Mouse (Mus musculus): ENCODE measurements around the gene Adcy7. TPM values are rescaled to one million over a fixed set of nuclear protein-coding genes. Genes with fewer than 3 reads are reported as not detected.
A peak's percentile ranks its signal among the peaks of the same experiment; 100 is the strongest.

Gene Adcy7
- polyA plus RNA-seq (2012; rRNA removed), result 3.9 and 5.4 TPM in 2 replicates

GRCm38 (mm10) chr8:88272231-88273050 lies at the start of gene Adcy7:
Adcy7 (plus strand) TSS chr8:88272403.
- Histone ChIP-seq H3K27ac (ENCODE audit: insufficient read depth, low read length) (no peak within 1 kb of the TSS), H3K27me3 (ENCODE audit: control insufficient read depth, insufficient read depth, low read length) (no peaks in the 10 kb centered on the region), H3K4me3 (replicated peaks; ENCODE audit: insufficient read depth, low read depth, low read length) (peak within 1 kb of the TSS; percentile 61), H3K4me1 (ENCODE audit: control insufficient read depth, insufficient read depth, low read length) (no peaks in the 10 kb centered on the region)
- peak; percentile 54 to 71 for DNase-seq
- 4% methylated on average over 64 of the region's 64 CpGs for WGBS
- TF ChIP-seq CTCF (IDR thresholded peaks at IDR 0.05; ENCODE audit: borderline replicate concordance, insufficient read depth, low read depth, low read length) (peak; percentile 41; the same call in 1 of the 2 replicates), POLR2A (IDR thresholded peaks at IDR 0.05; ENCODE audit: borderline replicate concordance, insufficient read depth, low read length) (no peak)

- H3K27ac ChIP-seq (ENCODE audit: insufficient read depth, low read length), result no peak overlapping the region; the same call in 1 of the 2 replicates
- no peak overlapping the region for H3K4me3 ChIP-seq (replicated peaks; ENCODE audit: insufficient read depth, low read depth, low read length)
- 38% methylated on average over 5 of the region's 5 CpGs for WGBS
- DNase-seq, result no peak
- no peaks in the 10 kb centered on the region for H3K27me3 ChIP-seq (ENCODE audit: control insufficient read depth, insufficient read depth, low read length)
- H3K4me1 ChIP-seq (ENCODE audit: control insufficient read depth, insufficient read depth, low read length), result peaks cover 15% of the 10 kb centered on the region
- TF ChIP-seq POLR2A (IDR thresholded peaks at IDR 0.05; ENCODE audit: borderline replicate concordance, insufficient read depth, low read length) (no peak), CTCF (IDR thresholded peaks at IDR 0.05; ENCODE audit: borderline replicate concordance, insufficient read depth, low read depth, low read length) (no peak)
Measured at GRCm38 (mm10) chr8:88225358-88225757, 46.8 kb upstream of the Adcy7 start.

DNA sequence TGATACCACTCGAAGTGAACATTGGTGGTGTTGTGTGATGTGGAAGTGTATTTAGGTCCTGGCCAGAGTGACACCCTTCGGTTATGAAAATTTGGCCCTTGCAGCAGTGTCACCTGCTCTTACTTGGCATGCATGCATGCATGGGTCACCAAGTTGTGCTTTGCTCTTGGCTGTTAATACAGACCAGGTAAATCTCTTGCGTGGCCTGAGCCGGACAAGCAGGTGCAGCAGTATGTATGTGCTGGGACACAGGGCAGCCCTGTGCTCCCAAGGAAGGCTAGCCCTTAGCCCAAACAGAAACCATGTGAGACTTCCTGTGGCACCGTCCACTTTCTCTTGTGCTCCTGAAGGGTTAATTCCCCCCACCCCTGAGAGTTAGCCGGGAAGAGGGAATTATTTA lies 44.4 kb upstream of the Adcy7 start:
- 22% methylated on average over 6 of the region's 6 CpGs for WGBS
- DNase-seq, result peak in 1 of 2 experiments; percentile 24
- TF ChIP-seq POLR2A (IDR thresholded peaks at IDR 0.05; ENCODE audit: borderline replicate concordance, insufficient read depth, low read length) (no peak), CTCF (IDR thresholded peaks at IDR 0.05; ENCODE audit: borderline replicate concordance, insufficient read depth, low read depth, low read length) (no peak)
- Histone ChIP-seq H3K27ac (ENCODE audit: insufficient read depth, low read length) (no peak overlapping the region), H3K27me3 (ENCODE audit: control insufficient read depth, insufficient read depth, low read length) (no peaks in the 10 kb centered on the region), H3K4me3 (replicated peaks; ENCODE audit: insufficient read depth, low read depth, low read length) (no peak overlapping the region), H3K4me1 (ENCODE audit: control insufficient read depth, insufficient read depth, low read length) (peaks cover 15% of the 10 kb centered on the region)

GRCm38 (mm10) chr8:88228286-88228685 lies 43.9 kb upstream of the Adcy7 start:
- Histone ChIP-seq H3K4me3 (replicated peaks; ENCODE audit: insufficient read depth, low read depth, low read length) (no peak overlapping the region), H3K4me1 (ENCODE audit: control insufficient read depth, insufficient read depth, low read length) (peaks cover 15% of the 10 kb centered on the region), H3K27ac (ENCODE audit: insufficient read depth, low read length) (no peak overlapping the region), H3K27me3 (ENCODE audit: control insufficient read depth, insufficient read depth, low read length) (no peaks in the 10 kb centered on the region)
- WGBS, result 53% methylated on average over 1 of the region's 1 CpGs
- DNase-seq, result no peak
- TF ChIP-seq POLR2A (IDR thresholded peaks at IDR 0.05; ENCODE audit: borderline replicate concordance, insufficient read depth, low read length), result no peak
- no peak for TF ChIP-seq CTCF (IDR thresholded peaks at IDR 0.05; ENCODE audit: borderline replicate concordance, insufficient read depth, low read depth, low read length)

DNA sequence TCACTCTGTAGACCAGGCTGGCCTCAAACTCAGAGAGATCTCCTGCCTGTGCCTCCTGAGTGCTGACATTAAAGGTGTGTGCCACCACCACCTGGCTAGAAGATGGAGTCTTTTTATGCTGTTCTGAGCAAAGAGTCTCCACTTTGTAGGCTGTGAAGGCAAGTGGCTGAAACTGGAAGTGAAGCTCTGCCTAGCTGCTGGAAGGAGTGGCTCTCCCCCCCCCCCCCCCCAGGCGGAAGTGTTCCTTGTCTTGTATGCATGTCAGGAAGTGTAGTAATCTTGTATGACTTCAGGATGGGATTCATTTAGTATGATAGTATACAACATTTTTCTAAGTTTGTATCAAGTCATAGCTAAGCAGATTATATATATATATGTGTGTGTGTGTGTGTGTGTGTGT lies 43.4 kb upstream of the Adcy7 start:
- DNase-seq, result no peak
- Histone ChIP-seq H3K27ac (ENCODE audit: insufficient read depth, low read length) (no peak overlapping the region), H3K4me1 (ENCODE audit: control insufficient read depth, insufficient read depth, low read length) (peaks cover 15% of the 10 kb centered on the region), H3K4me3 (replicated peaks; ENCODE audit: insufficient read depth, low read depth, low read length) (no peak overlapping the region), H3K27me3 (ENCODE audit: control insufficient read depth, insufficient read depth, low read length) (no peaks in the 10 kb centered on the region)
- TF ChIP-seq CTCF (IDR thresholded peaks at IDR 0.05; ENCODE audit: borderline replicate concordance, insufficient read depth, low read depth, low read length) (no peak), POLR2A (IDR thresholded peaks at IDR 0.05; ENCODE audit: borderline replicate concordance, insufficient read depth, low read length) (no peak)
- 57% methylated on average over 1 of the region's 1 CpGs for WGBS

DNA sequence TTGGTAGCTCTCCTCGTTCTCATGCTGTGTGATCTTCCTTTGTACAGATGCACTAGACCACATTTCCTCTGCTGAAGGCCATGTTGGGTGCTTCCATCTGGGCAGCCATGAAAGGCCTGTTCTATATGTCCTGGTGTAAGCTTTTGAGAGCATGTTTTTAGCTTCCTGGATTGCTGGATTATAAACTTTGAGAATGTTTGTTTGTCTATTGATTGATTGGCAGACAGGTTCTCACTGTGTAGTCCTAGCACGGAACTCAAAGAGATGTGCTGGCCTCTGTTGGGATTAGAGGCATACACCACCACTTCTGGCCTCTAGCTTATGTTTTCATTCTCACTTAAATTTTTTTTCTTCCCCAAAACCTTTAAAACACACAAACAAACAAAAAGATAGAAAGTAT lies 35.5 kb upstream of the Adcy7 start:
- Histone ChIP-seq H3K4me1 (ENCODE audit: control insufficient read depth, insufficient read depth, low read length) (peaks cover 3% of the 10 kb centered on the region; the same call in 1 of the 2 replicates), H3K27me3 (ENCODE audit: control insufficient read depth, insufficient read depth, low read length) (no peaks in the 10 kb centered on the region), H3K27ac (ENCODE audit: insufficient read depth, low read length) (no peak overlapping the region), H3K4me3 (replicated peaks; ENCODE audit: insufficient read depth, low read depth, low read length) (no peak overlapping the region)
- TF ChIP-seq POLR2A (IDR thresholded peaks at IDR 0.05; ENCODE audit: borderline replicate concordance, insufficient read depth, low read length) (no peak), CTCF (IDR thresholded peaks at IDR 0.05; ENCODE audit: borderline replicate concordance, insufficient read depth, low read depth, low read length) (no peak)
- 52% methylated on average over 2 of the region's 2 CpGs for WGBS
- DNase-seq, result no peak

GRCm38 (mm10) chr8:88237606-88238005 lies 34.6 kb upstream of the Adcy7 start:
- WGBS, result 57% methylated on average over 2 of the region's 2 CpGs
- TF ChIP-seq POLR2A (IDR thresholded peaks at IDR 0.05; ENCODE audit: borderline replicate concordance, insufficient read depth, low read length) (no peak), CTCF (IDR thresholded peaks at IDR 0.05; ENCODE audit: borderline replicate concordance, insufficient read depth, low read depth, low read length) (no peak)
- H3K4me1 ChIP-seq (ENCODE audit: control insufficient read depth, insufficient read depth, low read length), result peaks cover 3% of the 10 kb centered on the region; the same call in 1 of the 2 replicates
- H3K27ac ChIP-seq (ENCODE audit: insufficient read depth, low read length), result no peak overlapping the region
- no peak for DNase-seq
- no peak overlapping the region for H3K4me3 ChIP-seq (replicated peaks; ENCODE audit: insufficient read depth, low read depth, low read length)
- H3K27me3 ChIP-seq (ENCODE audit: control insufficient read depth, insufficient read depth, low read length), result no peaks in the 10 kb centered on the region

GRCm38 (mm10) chr8:88239277-88239676 lies 32.9 kb upstream of the Adcy7 start:
- Histone ChIP-seq H3K4me1 (ENCODE audit: control insufficient read depth, insufficient read depth, low read length) (peaks cover 3% of the 10 kb centered on the region; the same call in 1 of the 2 replicates), H3K27ac (ENCODE audit: insufficient read depth, low read length) (no peak overlapping the region), H3K4me3 (replicated peaks; ENCODE audit: insufficient read depth, low read depth, low read length) (no peak overlapping the region), H3K27me3 (ENCODE audit: control insufficient read depth, insufficient read depth, low read length) (no peaks in the 10 kb centered on the region)
- TF ChIP-seq POLR2A (IDR thresholded peaks at IDR 0.05; ENCODE audit: borderline replicate concordance, insufficient read depth, low read length) (no peak), CTCF (IDR thresholded peaks at IDR 0.05; ENCODE audit: borderline replicate concordance, insufficient read depth, low read depth, low read length) (no peak)
- WGBS, result 25% methylated on average over 5 of the region's 5 CpGs
- peak; percentile 21 to 24 for DNase-seq

Data from cerebellum, adult 2 months (tissue).